Mouse (Mus musculus) ES-Bruce4 (cell line): Measurements from ENCODE around the gene 2810006K23Rik.

ENCODE experiments used
- CTCF ChIP-seq: IDR thresholded peaks from one replicate; pipeline ENCODE4 v1.8.1; 2011; ENCODE audit warnings: low read depth, low read length
- EP300 ChIP-seq: IDR thresholded peaks from 2 replicates; pipeline ENCODE4 v1.6.1; 2011; ENCODE audit warnings: low read depth, low read length; ENCODE audit not compliant: insufficient read depth

DNA sequence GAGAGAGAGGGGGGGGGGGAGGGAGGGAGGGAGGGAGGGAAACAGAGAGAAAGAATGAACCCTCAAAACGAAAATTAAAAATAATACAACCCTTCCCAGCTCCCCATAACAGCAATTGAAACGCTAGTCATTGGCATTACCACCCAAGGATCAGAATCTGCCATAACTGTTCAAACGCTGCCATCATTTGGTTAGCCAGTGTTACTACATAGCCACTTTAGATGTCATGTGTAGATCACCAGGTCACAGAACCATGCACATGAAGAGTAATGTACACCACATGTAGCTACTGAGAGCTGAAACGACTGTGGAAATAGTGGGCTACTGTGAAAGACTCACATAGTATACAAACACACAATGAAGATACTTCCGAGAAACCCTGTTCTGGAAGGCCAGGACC lies 60.0 kb downstream of the 2810006K23Rik start:
- TF ChIP-seq CTCF: no peak
- no peak for TF ChIP-seq EP300
